Mouse (Mus musculus) liver, adult 2 months (tissue): ENCODE data around the gene Srsf10. TPM values are rescaled to one million over a fixed set of nuclear protein-coding genes. Genes with fewer than 3 reads are reported as not detected.

Experiments used
- DNase-seq: peaks from one replicate; pipeline ENCODE4 v3.0.0-alpha.2; 2011; ENCODE audit warnings: low read depth, low spot score; ENCODE audit errors: extremely low read depth
- H3K27ac ChIP-seq: fragments of 200-500 bp; replicated peaks from 2 replicates; pipeline ENCODE4 v1.5.1; 2012; ENCODE audit warnings: low read depth, mild to moderate bottlenecking, control low read depth, inconsistent platforms, low read length; ENCODE audit not compliant: insufficient read depth
- H3K27me3 ChIP-seq: fragments of 200-500 bp; 2 replicates; pipeline ENCODE4 v1.6.1; 2012; ENCODE audit warnings: mild to moderate bottlenecking, moderate library complexity, low read length, inconsistent platforms; ENCODE audit not compliant: control insufficient read depth, insufficient read depth
- H3K36me3 ChIP-seq: fragments of 200-500 bp; 2 replicates; pipeline ENCODE4 v1.6.1; 2012; ENCODE audit warnings: low read length, inconsistent platforms; ENCODE audit not compliant: control insufficient read depth, insufficient read depth
- H3K4me1 ChIP-seq: fragments of 200-500 bp; 2 replicates; pipeline ENCODE4 v1.6.1; 2011; ENCODE audit warnings: low read length; ENCODE audit not compliant: control insufficient read depth, insufficient read depth
- H3K4me3 ChIP-seq: fragments of 200-500 bp; 2 replicates; pipeline ENCODE4 v1.5.1; 2011; ENCODE audit warnings: low read depth, mild to moderate bottlenecking, control low read depth, low read length, moderate library complexity; ENCODE audit not compliant: insufficient read depth
- H3K79me2 ChIP-seq: fragments of 200-500 bp; 2 replicates; pipeline ENCODE4 v1.6.1; 2012; ENCODE audit warnings: inconsistent platforms, mild to moderate bottlenecking, low read length, moderate library complexity; ENCODE audit not compliant: control insufficient read depth, insufficient read depth
- H3K9ac ChIP-seq: fragments of 200-500 bp; 2 replicates; pipeline ENCODE4 v1.6.1; 2012; ENCODE audit warnings: low read depth, mild to moderate bottlenecking, control low read depth, inconsistent platforms, low read length
- CTCF ChIP-seq: fragments of 200-500 bp; IDR thresholded peaks from 2 replicates; pipeline ENCODE4 v1.5.1; 2011; ENCODE audit warnings: low read depth, low read length, control low read depth
- POLR2A ChIP-seq: fragments of 200-500 bp; IDR thresholded peaks from 2 replicates; pipeline ENCODE4 v1.6.1; 2011; ENCODE audit warnings: low read length, control low read depth; ENCODE audit not compliant: insufficient read depth; ENCODE audit errors: extremely low read depth
- WGBS: fragments of 180-500 bp; shearing (Covaris S2); methylation state at CpG from one replicate; pipeline ENCODE4 v1.1.7; 2018; 5-methylcytosine and 5-hydroxymethylcytosine counted together
- polyA plus RNA-seq: library from polyadenylated mRNA; depleted of rRNA; stranded (reverse); fragments of >200 nt; gene quantifications from 2 replicates; pipeline ENCODE4 v1.2.3, GENCODE M21; 2012
- total RNA-seq: library from RNA; depleted of rRNA; stranded (reverse); fragments of >200 nt; gene quantifications from 2 replicates; pipeline ENCODE4 v1.2.3, GENCODE M21; 2014

Srsf10 gene
- total and polyA plus RNA-seq, 2 experiments = 31.3 to 32.9 TPM

DNA sequence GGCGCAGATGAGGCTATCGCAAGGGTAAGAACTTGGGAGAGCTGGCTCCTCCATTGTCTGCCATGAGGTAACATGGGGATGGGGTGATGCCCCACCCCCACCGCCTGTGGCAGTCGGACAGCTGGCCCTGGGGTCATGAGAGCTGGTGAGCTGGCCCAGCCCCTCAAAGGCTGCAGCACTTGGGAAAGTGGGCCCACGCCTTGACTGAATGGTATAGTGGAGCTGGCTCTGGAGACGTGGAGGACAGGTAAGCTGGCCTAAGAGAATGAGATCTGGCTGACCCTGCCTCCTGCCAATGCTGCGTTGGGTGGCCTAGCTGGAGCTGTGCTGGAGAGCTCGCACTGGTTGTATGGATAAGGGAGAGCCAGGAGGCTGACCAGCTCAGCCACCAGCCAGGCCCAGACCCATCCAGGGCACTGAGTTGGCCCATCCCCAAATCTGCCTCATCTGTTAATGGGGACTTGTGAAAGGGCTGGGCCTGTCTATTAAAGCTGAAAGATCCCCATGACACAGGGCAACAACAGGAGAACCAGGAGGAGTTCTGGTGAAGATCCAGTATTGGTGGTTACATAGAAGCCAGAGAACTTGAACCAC is 21.3 kb upstream of the Srsf10 start:
- no peak for DNase-seq
- no peaks in the 10 kb centered on the region for H3K27me3 ChIP-seq
- 91% methylated on average over 8 of the region's 8 CpGs for WGBS
- TF ChIP-seq CTCF = no peak
- TF ChIP-seq POLR2A = no peak
- H3K9ac ChIP-seq = no peak overlapping the region
- H3K4me3 ChIP-seq = no peak overlapping the region
- no peaks in the 10 kb centered on the region for H3K79me2 ChIP-seq
- no peaks in the 10 kb centered on the region for H3K4me1 ChIP-seq
- H3K27ac ChIP-seq = no peak overlapping the region
- H3K36me3 ChIP-seq = no peaks in the 10 kb centered on the region

DNA sequence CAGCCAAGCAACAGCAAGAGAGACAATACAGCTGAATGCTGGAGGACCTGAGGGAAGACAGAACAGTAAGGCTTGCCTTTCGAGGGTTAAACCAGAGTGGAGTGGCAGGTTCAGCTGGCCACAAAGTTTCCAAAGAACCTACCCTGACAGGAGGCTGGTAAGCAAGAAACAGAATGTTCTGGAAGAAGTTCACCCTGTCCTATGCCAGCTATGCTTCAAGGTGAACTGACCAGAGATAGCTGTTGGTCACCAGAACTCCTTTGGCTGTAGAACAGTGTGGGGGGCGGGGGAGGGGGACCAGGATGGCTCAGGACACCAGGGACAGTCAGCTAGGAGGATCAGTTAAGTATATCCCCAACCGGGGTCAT is 16.6 kb upstream of the Srsf10 start:
- H3K27ac ChIP-seq = no peak overlapping the region
- no peaks in the 10 kb centered on the region for H3K4me1 ChIP-seq
- H3K79me2 ChIP-seq = no peaks in the 10 kb centered on the region
- no peak overlapping the region for H3K9ac ChIP-seq
- H3K27me3 ChIP-seq = no peaks in the 10 kb centered on the region
- no peak for DNase-seq
- H3K4me3 ChIP-seq = no peak overlapping the region
- no peaks in the 10 kb centered on the region for H3K36me3 ChIP-seq
- TF ChIP-seq CTCF (no peak), POLR2A (no peak)
- WGBS = 75% methylated on average over 3 of the region's 3 CpGs

DNA sequence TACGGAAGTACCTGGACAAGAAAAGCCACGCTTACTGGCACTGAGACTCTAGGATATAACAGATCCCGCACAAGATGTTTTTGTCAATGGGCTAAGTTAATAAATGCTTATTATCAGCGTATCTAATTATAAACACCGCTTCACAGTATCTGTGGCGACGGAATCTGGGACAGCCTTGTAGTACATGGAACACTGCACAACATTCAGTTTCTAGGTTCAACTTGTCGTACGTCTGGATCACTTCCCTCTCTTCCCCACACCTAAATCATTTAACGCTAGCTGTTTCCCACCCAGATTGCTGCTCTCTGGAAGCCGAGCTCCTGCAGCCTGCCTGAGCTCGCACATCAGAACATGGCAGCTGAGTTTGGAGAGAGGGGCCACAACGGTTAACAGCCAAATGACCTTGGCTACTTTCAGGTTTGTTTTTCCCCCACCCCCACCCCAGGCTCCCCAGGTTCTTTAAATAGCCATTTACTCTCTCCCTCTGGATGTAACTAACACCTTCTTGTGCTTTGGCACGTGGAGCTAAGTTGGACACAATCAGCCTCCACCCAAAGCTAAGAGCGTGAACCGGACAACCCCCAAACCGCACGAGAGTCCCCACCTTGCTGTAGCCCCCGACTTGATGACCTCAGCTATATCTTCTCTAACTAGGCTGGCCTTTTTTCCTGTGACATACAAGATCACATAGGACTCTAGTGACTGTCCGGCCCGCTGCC is 16.1 kb upstream of the Srsf10 start:
- TF ChIP-seq CTCF (no peak), POLR2A (no peak)
- no peak overlapping the region for H3K27ac ChIP-seq

DNA sequence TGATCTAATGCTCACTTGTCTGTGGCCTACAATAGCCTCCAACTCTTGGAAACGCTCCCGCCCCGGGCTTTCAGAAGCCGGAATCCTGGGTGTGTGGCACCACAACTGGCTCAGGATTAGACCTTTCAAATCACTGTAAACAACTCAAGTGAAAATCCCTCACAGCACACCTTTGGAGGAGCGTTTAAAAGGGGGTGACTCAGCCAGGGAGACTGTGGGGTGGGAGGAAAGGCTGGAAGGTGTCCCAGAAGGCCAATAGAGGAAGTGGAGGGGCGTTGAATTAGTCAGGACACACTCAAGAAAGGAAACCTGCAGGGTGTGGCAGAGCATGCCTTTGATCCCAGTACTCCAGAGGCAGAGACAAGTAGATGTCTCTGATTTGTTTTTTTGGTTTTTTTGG is 11.1 kb upstream of the Srsf10 start:
- H3K9ac ChIP-seq = no peak overlapping the region
- 93% methylated on average over 6 of the region's 6 CpGs for WGBS
- H3K4me3 ChIP-seq = no peak overlapping the region
- H3K79me2 ChIP-seq = no peaks in the 10 kb centered on the region
- H3K36me3 ChIP-seq = no peaks in the 10 kb centered on the region
- no peak for TF ChIP-seq CTCF
- no peak for TF ChIP-seq POLR2A
- H3K27me3 ChIP-seq = no peaks in the 10 kb centered on the region
- DNase-seq = no peak
- no peaks in the 10 kb centered on the region for H3K4me1 ChIP-seq
- H3K27ac ChIP-seq = no peak overlapping the region

More for the DNA sequence above, 16.1 kb upstream of the Srsf10 start:
- 77% methylated on average over 21 of the region's 21 CpGs for WGBS
- H3K4me3 ChIP-seq = no peak overlapping the region
- no peak for DNase-seq
- no peak overlapping the region for H3K9ac ChIP-seq
- no peaks in the 10 kb centered on the region for H3K4me1 ChIP-seq
- no peaks in the 10 kb centered on the region for H3K79me2 ChIP-seq
- H3K36me3 ChIP-seq = no peaks in the 10 kb centered on the region
- H3K27me3 ChIP-seq = no peaks in the 10 kb centered on the region

DNA sequence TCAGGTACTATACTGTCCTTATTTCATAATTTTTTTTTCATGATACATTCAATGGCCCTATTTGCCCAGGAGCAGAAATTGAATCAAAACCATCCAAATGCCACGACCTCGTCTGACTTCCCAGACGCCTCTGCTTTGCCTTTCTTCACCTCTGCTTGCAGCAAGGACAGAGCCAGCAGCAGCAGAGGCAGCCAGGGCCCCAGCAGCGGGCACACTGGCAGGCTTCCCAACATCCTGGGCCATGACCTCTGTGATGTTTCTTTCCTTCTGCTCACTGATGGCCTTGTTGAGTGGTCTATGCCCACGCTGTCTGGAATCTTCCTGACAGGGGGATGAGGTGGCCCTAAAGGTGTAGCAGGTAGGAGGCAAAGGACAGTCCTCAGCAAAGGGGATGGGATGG is 8.0 kb upstream of the Srsf10 start:
- Histone ChIP-seq H3K36me3 (no peaks in the 10 kb centered on the region), H3K9ac (no peak overlapping the region), H3K4me3 (no peak overlapping the region), H3K79me2 (no peaks in the 10 kb centered on the region), H3K27ac (no peak overlapping the region), H3K27me3 (no peaks in the 10 kb centered on the region), H3K4me1 (no peaks in the 10 kb centered on the region)
- TF ChIP-seq CTCF (no peak), POLR2A (no peak)
- WGBS = 23% methylated on average over 5 of the region's 5 CpGs
- no peak for DNase-seq

DNA sequence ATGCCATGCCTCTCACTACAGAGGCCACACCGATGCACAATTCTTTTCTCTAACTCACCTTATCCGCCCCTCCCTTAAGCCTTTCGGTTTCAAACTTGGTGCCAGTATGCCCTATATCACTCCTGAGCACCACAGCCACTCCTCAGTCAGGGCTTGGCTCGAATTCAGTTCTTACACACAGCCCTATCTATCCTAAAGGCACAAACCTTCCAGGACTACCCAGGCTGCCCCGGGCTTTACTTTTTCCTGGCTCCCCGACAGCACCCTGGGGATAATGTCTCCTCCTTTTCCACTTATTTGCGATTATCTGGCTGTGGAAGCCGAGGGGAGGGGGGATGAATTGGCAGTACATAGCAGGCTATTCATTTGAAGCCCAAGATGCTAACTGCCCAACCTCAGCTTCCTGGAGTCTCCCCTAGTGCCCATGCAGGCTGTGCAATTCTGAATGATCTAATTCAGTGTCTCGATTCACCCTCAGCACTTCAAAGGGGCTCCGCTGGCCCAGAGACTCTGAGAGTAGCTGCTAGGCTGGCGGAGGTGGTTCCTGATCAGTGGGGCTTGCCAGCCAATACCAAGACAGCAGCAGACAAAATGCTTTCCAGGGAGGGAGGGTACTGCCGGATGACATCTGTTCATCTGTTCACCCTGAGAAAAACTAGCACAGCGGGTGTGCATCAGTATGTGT is 5.0 kb upstream of the Srsf10 start:
- H3K36me3 ChIP-seq = no peaks in the 10 kb centered on the region
- no peak overlapping the region for H3K4me3 ChIP-seq
- no peaks in the 10 kb centered on the region for H3K4me1 ChIP-seq
- no peaks in the 10 kb centered on the region for H3K79me2 ChIP-seq
- 66% methylated on average over 13 of the region's 13 CpGs for WGBS
- H3K27me3 ChIP-seq = no peaks in the 10 kb centered on the region
- no peak overlapping the region for H3K27ac ChIP-seq
- TF ChIP-seq CTCF (no peak), POLR2A (no peak)
- no peak for DNase-seq
- H3K9ac ChIP-seq = no peak overlapping the region
